Mouse (Mus musculus): ENCODE results near the gene Msi2. TPM values are rescaled to one million over a fixed set of nuclear protein-coding genes. Genes with fewer than 3 reads are reported as not detected.

The Msi2 gene
- total RNA-seq, 2 experiments from 2014 or later = 116 to 123 TPM

GRCm38 (mm10) chr11:88716061-88716994, 2.0 kb downstream of the Msi2 start:
- peak; percentile 30 to 38 for DNase-seq (ENCODE audit: low spot score in 2 of 2)
- intact Hi-C loops (cut with DNase I) = loop anchor here (5.0 kb wide), 3 partner anchors 74 to 164 kb away; no protein-coding TSS in a partner anchor

- no peak for DNase-seq (ENCODE audit: low spot score in 2 of 2)
- intact Hi-C loops (cut with DNase I) = loop anchor here (5.0 kb wide), 3 partner anchors 73 to 163 kb away; no protein-coding TSS in a partner anchor
These were observed 3.0 kb downstream of the Msi2 start for GRCm38 (mm10) chr11:88715299-88715698.

- intact Hi-C loops (cut with DNase I) = no loop called here
These were observed 4.2 kb downstream of the Msi2 start for GRCm38 (mm10) chr11:88714127-88714526.

GRCm38 (mm10) chr11:88713479-88713878, 4.8 kb downstream of the Msi2 start:
- DNase-seq (ENCODE audit: low spot score in 2 of 2) = no peak
- intact Hi-C loops (cut with DNase I) = no loop called here

More at GRCm38 (mm10) chr11:88714127-88714526, 4.2 kb downstream of the Msi2 start:
- no peak for DNase-seq (ENCODE audit: low spot score in 2 of 2)

- intact Hi-C loops (cut with DNase I) = no loop called here
- no peak for DNase-seq (ENCODE audit: low spot score in 2 of 2)
These were observed 8.3 kb downstream of the Msi2 start for GRCm38 (mm10) chr11:88709876-88710614.

GRCm38 (mm10) chr11:88707228-88707775, 11.0 kb downstream of the Msi2 start:
- no peak for DNase-seq (ENCODE audit: low spot score in 2 of 2)
- intact Hi-C loops (cut with DNase I) = no loop called here

GRCm38 (mm10) chr11:88704688-88705087, 13.6 kb downstream of the Msi2 start:
- intact Hi-C loops (cut with DNase I) = no loop called here
- no peak for DNase-seq (ENCODE audit: low spot score in 2 of 2)

- DNase-seq (ENCODE audit: low spot score in 2 of 2) = no peak
- intact Hi-C loops (cut with DNase I) = no loop called here
These were observed 15.1 kb downstream of the Msi2 start for GRCm38 (mm10) chr11:88703220-88703619.

GRCm38 (mm10) chr11:88701976-88702659, 16.2 kb downstream of the Msi2 start:
- DNase-seq (ENCODE audit: low spot score in 2 of 2) = no peak
- intact Hi-C loops (cut with DNase I) = no loop called here

GRCm38 (mm10) chr11:88701020-88701419, 17.3 kb downstream of the Msi2 start:
- DNase-seq (ENCODE audit: low spot score in 2 of 2) = no peak
- intact Hi-C loops (cut with DNase I) = no loop called here

GRCm38 (mm10) chr11:88700202-88700711, 18.1 kb downstream of the Msi2 start:
- DNase-seq (ENCODE audit: low spot score in 2 of 2) = no peak
- intact Hi-C loops (cut with DNase I) = no loop called here

- no peak for DNase-seq (ENCODE audit: low spot score in 2 of 2)
- intact Hi-C loops (cut with DNase I) = no loop called here
These were observed 24.1 kb downstream of the Msi2 start for GRCm38 (mm10) chr11:88693905-88694893.

- intact Hi-C loops (cut with DNase I) = no loop called here
- no peak for DNase-seq (ENCODE audit: low spot score in 2 of 2)
These were observed 25.1 kb downstream of the Msi2 start for GRCm38 (mm10) chr11:88693002-88693769.

GRCm38 (mm10) chr11:88692374-88692773, 25.9 kb downstream of the Msi2 start:
- no peak for DNase-seq (ENCODE audit: low spot score in 2 of 2)
- intact Hi-C loops (cut with DNase I) = no loop called here

- intact Hi-C loops (cut with DNase I) = no loop called here
- no peak for DNase-seq (ENCODE audit: low spot score in 2 of 2)
These were observed 27.6 kb downstream of the Msi2 start for GRCm38 (mm10) chr11:88690556-88691287.

- DNase-seq (ENCODE audit: low spot score in 2 of 2) = no peak
- intact Hi-C loops (cut with DNase I) = no loop called here
These were observed 28.4 kb downstream of the Msi2 start for GRCm38 (mm10) chr11:88689831-88690459.
